Mouse (Mus musculus): Measurements from ENCODE around the gene Nr1i2. TPM values are rescaled to one million over a fixed set of nuclear protein-coding genes. Genes with fewer than 3 reads are reported as not detected.

The Nr1i2 gene
- polyA plus RNA-seq, 1 experiment from 2014 or later, result 0.26 TPM

GRCm38 (mm10) chr16:38324311-38324710, 29.7 kb upstream of the Nr1i2 start:
- H3K27me3 ChIP-seq (ENCODE audit: insufficient read depth, low read length), result no peaks in the 10 kb centered on the region
- H3K4me2 ChIP-seq (ENCODE audit: low read length), result no peak overlapping the region
- H3K4me3 ChIP-seq (replicated peaks; ENCODE audit: low read depth, low read length), result no peak overlapping the region
- TF ChIP-seq CTCF (IDR thresholded peaks at IDR 0.05; ENCODE audit: low read depth), result no peak
- H3K36me3 ChIP-seq (ENCODE audit: insufficient read depth, low read length), result no peaks in the 10 kb centered on the region
- WGBS, result 91% methylated on average over 15 of the region's 15 CpGs
- H3K27ac ChIP-seq, result no peak overlapping the region
- no peak overlapping the region for H3K9ac ChIP-seq (ENCODE audit: low read depth, low read length)
- DNase-seq (ENCODE audit: low spot score), result no peak
- no peak for ATAC-seq (replicated peaks; ENCODE audit: low FRiP score, low read depth)
- no peaks in the 10 kb centered on the region for H3K9me3 ChIP-seq (replicated peaks; ENCODE audit: low read length)
- H3K4me1 ChIP-seq (replicated peaks; ENCODE audit: insufficient read depth, low read length), result no peaks in the 10 kb centered on the region

- no peak overlapping the region for H3K9ac ChIP-seq (ENCODE audit: low read depth, low read length)
- DNase-seq (ENCODE audit: low spot score) (peak; percentile 46), ATAC-seq (replicated peaks; ENCODE audit: low FRiP score, low read depth) (no peak)
- 43% methylated on average over 17 of the region's 17 CpGs for WGBS
- no peaks in the 10 kb centered on the region for H3K4me1 ChIP-seq (replicated peaks; ENCODE audit: insufficient read depth, low read length)
- no peak overlapping the region for H3K27ac ChIP-seq
- no peak overlapping the region for H3K4me2 ChIP-seq (ENCODE audit: low read length)
- no peaks in the 10 kb centered on the region for H3K36me3 ChIP-seq (ENCODE audit: insufficient read depth, low read length)
- no peaks in the 10 kb centered on the region for H3K27me3 ChIP-seq (ENCODE audit: insufficient read depth, low read length)
- no peak overlapping the region for H3K4me3 ChIP-seq (replicated peaks; ENCODE audit: low read depth, low read length)
- H3K9me3 ChIP-seq (replicated peaks; ENCODE audit: low read length), result no peaks in the 10 kb centered on the region
- peak; percentile 71 for TF ChIP-seq CTCF (IDR thresholded peaks at IDR 0.05; ENCODE audit: low read depth)
These were observed 26.9 kb upstream of the Nr1i2 start for GRCm38 (mm10) chr16:38321452-38321935.

DNA sequence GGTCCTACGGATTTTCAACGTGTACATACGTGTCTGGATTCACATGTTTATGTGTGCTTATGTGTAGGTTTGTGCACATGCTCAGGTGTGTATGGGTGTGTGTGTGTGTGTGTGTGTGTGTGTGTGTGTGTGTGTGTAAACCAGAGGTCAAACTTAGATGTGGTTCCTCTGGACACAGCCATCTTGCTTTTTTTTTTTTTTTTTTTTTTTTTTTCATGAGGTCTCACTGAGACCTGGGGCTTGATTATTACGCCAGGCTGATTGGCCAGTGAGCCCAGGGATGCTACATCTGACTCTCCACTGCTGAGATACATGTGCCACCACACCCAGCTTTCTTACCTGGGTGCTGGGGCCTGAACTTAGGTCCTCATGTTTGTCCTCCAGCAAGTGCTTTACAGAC, 24.5 kb upstream of the Nr1i2 start:
- H3K4me3 ChIP-seq (replicated peaks; ENCODE audit: low read depth, low read length), result no peak overlapping the region
- no peak overlapping the region for H3K4me2 ChIP-seq (ENCODE audit: low read length)
- 99% methylated on average over 4 of the region's 4 CpGs for WGBS
- ATAC-seq (replicated peaks; ENCODE audit: low FRiP score, low read depth), result no peak
- TF ChIP-seq CTCF (IDR thresholded peaks at IDR 0.05; ENCODE audit: low read depth), result no peak
- H3K36me3 ChIP-seq (ENCODE audit: insufficient read depth, low read length), result no peaks in the 10 kb centered on the region
- no peaks in the 10 kb centered on the region for H3K9me3 ChIP-seq (replicated peaks; ENCODE audit: low read length)
- no peak for DNase-seq (ENCODE audit: low spot score)
- no peaks in the 10 kb centered on the region for H3K27me3 ChIP-seq (ENCODE audit: insufficient read depth, low read length)
- no peak overlapping the region for H3K27ac ChIP-seq
- no peaks in the 10 kb centered on the region for H3K4me1 ChIP-seq (replicated peaks; ENCODE audit: insufficient read depth, low read length)
- no peak overlapping the region for H3K9ac ChIP-seq (ENCODE audit: low read depth, low read length)

DNA sequence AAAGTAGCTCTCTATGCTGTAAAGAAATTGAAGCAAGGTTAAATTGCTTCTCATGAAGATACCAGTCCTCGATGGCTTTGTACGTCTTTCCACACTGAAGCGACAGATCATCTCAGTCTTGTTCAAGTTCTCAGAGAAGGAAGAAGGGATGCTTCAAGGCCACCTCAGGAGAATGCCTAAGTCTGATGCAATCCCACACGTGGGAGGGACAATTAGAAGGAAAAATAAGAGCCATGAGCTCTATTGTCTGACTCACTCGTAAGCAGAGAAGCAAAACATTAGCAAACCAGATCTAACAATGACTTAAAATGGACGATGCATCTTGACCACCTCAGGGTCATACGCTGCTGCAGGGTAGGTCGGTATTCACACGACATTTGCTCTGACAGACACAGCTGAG, 23.9 kb upstream of the Nr1i2 start:
- H3K27me3 ChIP-seq (ENCODE audit: insufficient read depth, low read length), result no peaks in the 10 kb centered on the region
- H3K9ac ChIP-seq (ENCODE audit: low read depth, low read length), result no peak overlapping the region
- H3K9me3 ChIP-seq (replicated peaks; ENCODE audit: low read length), result no peaks in the 10 kb centered on the region
- no peak for ATAC-seq (replicated peaks; ENCODE audit: low FRiP score, low read depth)
- 63% methylated on average over 9 of the region's 9 CpGs for WGBS
- no peak overlapping the region for H3K4me3 ChIP-seq (replicated peaks; ENCODE audit: low read depth, low read length)
- H3K4me2 ChIP-seq (ENCODE audit: low read length), result no peak overlapping the region
- H3K27ac ChIP-seq, result no peak overlapping the region
- no peak for TF ChIP-seq CTCF (IDR thresholded peaks at IDR 0.05; ENCODE audit: low read depth)
- H3K36me3 ChIP-seq (ENCODE audit: insufficient read depth, low read length), result no peaks in the 10 kb centered on the region
- H3K4me1 ChIP-seq (replicated peaks; ENCODE audit: insufficient read depth, low read length), result no peaks in the 10 kb centered on the region
- no peak for DNase-seq (ENCODE audit: low spot score)

DNA sequence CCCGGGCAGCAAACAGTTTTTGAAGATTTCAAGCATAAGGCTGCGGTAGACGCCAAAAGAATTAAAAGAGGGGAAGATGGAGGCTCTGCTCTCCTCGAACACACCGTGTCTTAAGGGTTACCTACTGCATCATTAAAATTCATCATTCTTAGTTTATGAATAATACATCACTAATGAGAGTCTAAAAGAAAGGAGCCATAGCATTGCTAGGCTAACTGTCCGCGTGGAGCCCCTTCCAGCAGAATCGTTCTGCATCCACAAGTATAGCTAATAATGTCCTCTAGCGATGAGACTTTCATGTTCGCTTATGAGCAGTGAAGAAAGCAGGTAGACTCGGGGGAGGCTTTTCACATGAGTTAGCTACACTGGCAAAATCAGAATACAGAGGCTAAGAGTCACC, 13.6 kb upstream of the Nr1i2 start:
- no peak for DNase-seq (ENCODE audit: low spot score)
- 86% methylated on average over 11 of the region's 11 CpGs for WGBS

DNA sequence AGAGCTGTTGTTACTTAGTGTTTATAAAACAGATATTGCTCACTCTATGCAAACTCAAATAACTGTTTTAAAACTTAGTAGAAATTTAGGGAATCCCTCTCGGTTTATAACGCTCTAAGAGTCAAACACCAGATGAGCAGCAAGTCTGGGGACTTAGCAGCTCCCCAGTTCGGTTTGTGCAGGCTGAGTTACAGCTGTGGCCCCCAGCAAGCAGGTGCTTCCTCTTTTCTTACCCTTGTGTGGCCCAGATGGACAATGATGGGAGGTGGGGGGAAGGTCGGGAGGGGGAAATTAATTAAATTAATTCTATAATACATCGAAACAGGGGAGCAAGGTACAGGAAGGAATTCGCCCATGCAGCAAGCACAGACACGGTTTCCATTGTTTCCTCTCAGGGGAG, 13.0 kb upstream of the Nr1i2 start:
- DNase-seq (ENCODE audit: low spot score) (no peak), ATAC-seq (replicated peaks; ENCODE audit: low FRiP score, low read depth) (no peak)
- Histone ChIP-seq H3K4me2 (ENCODE audit: low read length) (no peak overlapping the region), H3K27me3 (ENCODE audit: insufficient read depth, low read length) (no peaks in the 10 kb centered on the region), H3K9me3 (replicated peaks; ENCODE audit: low read length) (no peaks in the 10 kb centered on the region), H3K36me3 (ENCODE audit: insufficient read depth, low read length) (no peaks in the 10 kb centered on the region), H3K4me1 (replicated peaks; ENCODE audit: insufficient read depth, low read length) (0 out of 2 replicates have a peak, but pooled peaks cover 4% of the 10 kb centered on the region), H3K27ac (no peak overlapping the region), H3K9ac (ENCODE audit: low read depth, low read length) (no peak overlapping the region), H3K4me3 (replicated peaks; ENCODE audit: low read depth, low read length) (no peak overlapping the region)
- 26% methylated on average over 7 of the region's 7 CpGs for WGBS
- TF ChIP-seq CTCF (IDR thresholded peaks at IDR 0.05; ENCODE audit: low read depth), result no peak

More for the DNA sequence above, 13.6 kb upstream of the Nr1i2 start:
- H3K4me1 ChIP-seq (replicated peaks; ENCODE audit: insufficient read depth, low read length), result 0 out of 2 replicates have a peak, but pooled peaks cover 4% of the 10 kb centered on the region
- no peak overlapping the region for H3K27ac ChIP-seq
- no peak overlapping the region for H3K9ac ChIP-seq (ENCODE audit: low read depth, low read length)
- H3K4me2 ChIP-seq (ENCODE audit: low read length), result no peak overlapping the region
- no peak for TF ChIP-seq CTCF (IDR thresholded peaks at IDR 0.05; ENCODE audit: low read depth)
- no peak for ATAC-seq (replicated peaks; ENCODE audit: low FRiP score, low read depth)
- no peak overlapping the region for H3K4me3 ChIP-seq (replicated peaks; ENCODE audit: low read depth, low read length)
- no peaks in the 10 kb centered on the region for H3K9me3 ChIP-seq (replicated peaks; ENCODE audit: low read length)
- H3K27me3 ChIP-seq (ENCODE audit: insufficient read depth, low read length), result no peaks in the 10 kb centered on the region
- no peaks in the 10 kb centered on the region for H3K36me3 ChIP-seq (ENCODE audit: insufficient read depth, low read length)

GRCm38 (mm10) chr16:38307221-38307605, 12.6 kb upstream of the Nr1i2 start:
- Histone ChIP-seq H3K4me3 (replicated peaks; ENCODE audit: low read depth, low read length) (no peak overlapping the region), H3K27me3 (ENCODE audit: insufficient read depth, low read length) (no peaks in the 10 kb centered on the region), H3K9me3 (replicated peaks; ENCODE audit: low read length) (no peaks in the 10 kb centered on the region), H3K36me3 (ENCODE audit: insufficient read depth, low read length) (no peaks in the 10 kb centered on the region), H3K27ac (no peak overlapping the region), H3K4me1 (replicated peaks; ENCODE audit: insufficient read depth, low read length) (0 out of 2 replicates have a peak, but pooled peaks cover 4% of the 10 kb centered on the region), H3K4me2 (ENCODE audit: low read length) (no peak overlapping the region), H3K9ac (ENCODE audit: low read depth, low read length) (no peak overlapping the region)
- TF ChIP-seq CTCF (IDR thresholded peaks at IDR 0.05; ENCODE audit: low read depth), result no peak
- DNase-seq (ENCODE audit: low spot score), result no peak
- ATAC-seq (replicated peaks; ENCODE audit: low FRiP score, low read depth), result no peak
- WGBS, result 32% methylated on average over 5 of the region's 5 CpGs
